Mouse (Mus musculus): ENCODE data around the gene Gm10722.
"Not testable (repeated sequence)": the region's sequence is repeated elsewhere in the genome, so short reads cannot be mapped to it uniquely, and the experiment has no call there.

The Gm10722 gene

DNA sequence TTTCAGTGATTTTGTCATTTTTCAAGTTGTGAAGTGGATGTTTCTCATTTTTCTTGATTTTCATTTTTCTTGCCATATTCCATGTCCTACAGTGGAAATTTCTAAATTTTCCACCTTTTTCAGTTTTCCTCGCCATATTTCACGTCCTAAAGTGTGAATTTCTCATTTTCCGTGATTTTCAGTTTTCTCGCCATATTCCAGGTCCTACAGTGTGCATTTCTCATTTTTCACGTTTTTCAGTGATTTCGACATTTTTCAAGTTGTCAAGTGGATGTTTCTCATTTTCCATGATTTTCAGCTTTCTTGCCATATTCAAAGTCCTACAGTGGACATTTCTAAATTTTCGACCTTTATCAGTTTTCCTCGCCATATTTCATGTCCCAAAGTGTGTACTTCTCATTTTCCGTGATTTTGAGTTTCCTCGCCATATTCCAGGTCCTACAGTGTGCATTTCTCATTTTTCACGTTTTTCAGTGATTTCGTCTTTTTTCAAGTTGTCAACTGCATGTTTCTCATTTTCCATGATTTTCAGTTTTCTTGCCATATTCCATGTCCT is 24.3 kb downstream of the Gm10722 start, which contains the start of gene Gm10717:
TSS of gene Gm10717 (plus strand) at position 506 of the 556 bp plus-strand sequence.
- DNase-seq (ENCODE audit: low read depth, low spot score) = not testable (repeated sequence)

DNA sequence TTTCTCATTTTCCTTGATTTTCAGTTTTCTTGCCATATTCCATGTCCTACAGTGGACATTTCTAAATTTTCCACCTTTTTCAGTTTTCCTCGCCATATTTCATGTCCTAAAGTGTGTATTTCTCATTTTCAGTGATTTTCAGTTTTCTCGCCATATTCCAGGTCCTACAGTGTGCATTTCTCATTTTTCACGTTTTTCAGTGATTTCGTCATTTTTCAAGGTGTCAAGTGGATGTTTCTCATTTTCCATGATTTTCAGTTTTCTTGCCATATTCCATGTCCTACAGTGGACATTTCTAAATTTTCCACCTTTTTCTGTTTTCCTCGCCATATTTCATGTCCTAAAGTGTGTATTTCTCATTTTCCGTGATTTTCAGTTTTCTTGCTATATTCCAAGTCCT is 24.9 kb downstream of the Gm10722 start:
- DNase-seq (ENCODE audit: low read depth, low spot score) = not testable (repeated sequence)

GRCm38 (mm10) chr9:3026136-3026535 is 25.4 kb downstream of the Gm10722 start:
- DNase-seq (ENCODE audit: low read depth, low spot score) = not testable (repeated sequence)

GRCm38 (mm10) chr9:3026741-3027140 is 26.0 kb downstream of the Gm10722 start:
- not testable (repeated sequence) for DNase-seq (ENCODE audit: low read depth, low spot score)

DNA sequence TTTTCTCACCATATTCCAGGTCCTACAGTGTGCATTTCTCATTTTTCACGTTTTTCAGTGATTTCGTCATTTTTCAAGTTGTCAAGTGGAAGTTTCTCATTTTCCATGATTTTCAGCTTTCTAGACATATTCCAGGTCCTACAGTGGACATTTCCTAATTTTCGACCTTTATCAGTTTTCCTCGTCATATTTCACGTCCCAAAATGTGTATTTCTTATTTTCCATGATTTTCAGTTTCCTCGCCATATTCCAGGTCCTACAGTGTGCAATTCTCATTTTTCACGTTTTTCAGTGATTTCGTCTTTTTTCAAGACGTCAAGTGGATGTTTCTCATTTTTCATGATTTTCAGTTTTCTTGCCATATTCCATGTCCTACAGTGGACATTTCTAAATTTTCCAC is 26.5 kb downstream of the Gm10722 start:
- DNase-seq (ENCODE audit: low read depth, low spot score) = peak; percentile 89

GRCm38 (mm10) chr9:3029276-3030000 is 28.7 kb downstream of the Gm10722 start:
- DNase-seq (ENCODE audit: low read depth, low spot score) = not testable (repeated sequence)

DNA sequence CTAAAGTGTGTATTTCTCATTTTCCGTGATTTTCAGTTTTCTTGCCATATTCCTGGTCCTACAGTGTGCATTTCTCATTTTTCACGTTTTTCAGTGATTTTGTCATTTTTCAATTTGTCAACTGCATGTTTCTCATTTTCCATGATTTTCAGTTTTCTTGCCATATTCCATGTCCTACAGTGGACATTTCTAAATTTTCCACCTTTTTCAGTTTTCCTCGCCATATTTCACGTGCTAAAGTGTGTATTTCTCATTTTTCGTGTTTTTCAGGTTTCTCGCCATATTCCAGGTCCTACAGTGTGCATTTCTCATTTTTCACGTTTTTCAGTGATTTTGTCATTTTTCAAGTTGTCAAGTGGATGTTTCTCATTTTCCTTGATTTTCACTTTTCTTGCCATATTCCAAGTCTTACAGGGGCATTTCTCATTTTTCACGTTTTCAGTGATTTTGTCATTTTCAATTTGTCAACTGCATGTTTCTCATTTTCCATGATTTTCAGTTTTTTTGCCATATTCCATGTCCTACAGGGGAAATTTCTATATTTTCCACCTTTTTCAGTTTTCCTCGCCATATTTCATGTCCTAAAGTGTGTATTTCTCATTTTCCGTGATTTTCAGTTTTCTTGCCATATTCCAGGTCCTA is 30.1 kb downstream of the Gm10722 start:
- peak; percentile 100 for DNase-seq (ENCODE audit: low read depth, low spot score)

- not testable (repeated sequence) for DNase-seq (ENCODE audit: low read depth, low spot score)
These were observed 33.6 kb downstream of the Gm10722 start, which contains the start of gene Gm17535 for GRCm38 (mm10) chr9:3034299-3034698. Gene Gm17535, plus strand, starts transcription at chr9:3034599.

DNA sequence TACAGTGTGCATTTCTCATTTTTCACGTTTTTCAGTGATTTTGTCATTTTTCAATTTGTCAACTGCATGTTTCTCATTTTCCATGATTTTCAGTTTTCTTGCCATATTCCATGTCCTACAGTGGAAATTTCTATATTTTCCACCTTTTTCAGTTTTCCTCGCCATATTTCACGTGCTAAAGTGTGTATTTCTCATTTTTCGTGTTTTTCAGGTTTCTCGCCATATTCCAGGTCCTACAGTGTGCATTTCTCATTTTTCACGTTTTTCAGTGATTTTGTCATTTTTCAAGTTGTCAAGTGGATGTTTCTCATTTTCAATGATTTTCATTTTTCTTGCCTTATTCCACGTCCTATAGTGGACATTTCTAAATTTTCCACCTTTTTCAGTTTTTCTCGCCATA is 35.9 kb downstream of the Gm10722 start, which contains the start of gene Gm10715:
TSS of gene Gm10715 (plus strand) at position 301 of the 400 bp plus-strand sequence.
- not testable (repeated sequence) for DNase-seq (ENCODE audit: low read depth, low spot score)

GRCm38 (mm10) chr9:3038161-3038560 is 37.4 kb downstream of the Gm10722 start:
- peak; percentile 68 for DNase-seq (ENCODE audit: low read depth, low spot score)
